Mouse (Mus musculus): ENCODE measurements around the gene Gm8251. TPM values are rescaled to one million over a fixed set of nuclear protein-coding genes. Genes with fewer than 3 reads are reported as not detected.
"Not testable (repeated sequence)": the region's sequence is repeated elsewhere in the genome, so short reads cannot be mapped to it uniquely, and the experiment has no call there.

Gm8251 gene
- total RNA-seq (2021) = not detected
- long read RNA-seq, experiment 1 = 0 reads
- long read RNA-seq, experiment 2 = 0 reads

- no peak for DNase-seq
Observed at GRCm38 (mm10) chr1:44061836-44062235, at the start of gene Gm8251. Gene Gm8251 (minus strand): TSS chr1:44061936.

DNA sequence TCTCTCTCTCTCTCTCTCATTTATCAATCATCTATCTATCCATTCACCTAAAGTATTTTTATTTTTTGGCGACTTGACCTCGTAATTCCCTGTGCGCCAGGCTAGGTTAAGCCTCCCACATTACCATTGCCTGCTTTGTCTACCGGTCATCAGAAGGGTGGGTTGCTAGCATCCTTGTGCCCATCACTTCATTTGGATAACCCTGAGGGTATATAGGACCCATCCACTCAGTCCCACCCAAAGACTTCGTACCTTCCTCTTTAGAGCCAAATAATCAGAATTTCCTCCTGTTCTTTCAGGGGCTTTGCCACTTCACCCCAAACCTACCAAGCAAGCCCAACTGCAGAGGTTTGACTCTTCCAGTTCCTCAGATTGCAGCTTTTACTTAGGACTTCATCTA, 41.2 kb upstream of the Gm8251 start:
- no peak for DNase-seq

GRCm38 (mm10) chr1:44102259-44102717, 40.6 kb upstream of the Gm8251 start, which contains the start of gene Tex30:
Gene Tex30 (minus strand): TSS chr1:44102441.
- peak; percentile 93 to 96 for DNase-seq

DNA sequence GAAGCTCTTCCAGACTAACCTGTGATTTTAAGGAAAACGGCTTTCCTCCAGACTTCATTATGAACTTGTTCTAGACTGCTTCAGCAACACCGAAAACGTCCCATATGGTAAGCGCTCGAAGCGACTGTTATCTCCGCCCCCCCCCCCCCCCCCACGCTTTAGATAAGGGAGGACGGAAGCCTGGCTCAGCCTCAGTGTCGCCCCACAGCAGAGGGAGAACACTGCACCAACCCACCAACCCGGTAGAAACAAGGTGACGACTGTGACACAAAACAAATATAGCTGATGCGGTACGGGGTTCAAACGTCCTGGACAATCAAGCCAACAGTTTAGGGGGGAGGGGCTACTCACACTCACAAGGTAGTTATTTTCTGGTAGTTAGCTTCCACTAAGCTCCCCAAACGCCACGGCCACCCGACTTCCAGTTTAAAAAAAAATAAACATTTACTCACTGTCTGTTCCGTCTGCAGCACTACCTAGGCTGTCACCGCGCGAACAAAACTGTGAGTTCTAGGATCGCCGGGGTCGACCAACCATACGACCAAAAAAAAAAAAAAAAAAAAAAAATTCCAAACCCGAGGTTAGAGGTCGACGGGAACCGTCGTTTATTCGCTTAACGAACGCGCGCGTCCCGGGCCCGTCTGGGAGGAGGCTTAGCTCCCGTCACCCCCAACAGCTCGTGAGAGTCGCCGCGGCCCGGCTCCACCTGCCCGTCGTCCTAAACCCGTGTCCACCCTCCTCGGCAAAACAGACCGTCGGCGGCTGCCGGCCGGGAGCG, 39.9 kb upstream of the Gm8251 start:
- peak; percentile 13 to 41 for DNase-seq

- DNase-seq = peak; percentile 20 to 56
Observed at GRCm38 (mm10) chr1:44064625-44065024, 2.9 kb upstream of the Gm8251 start.

- DNase-seq = no peak
Observed at GRCm38 (mm10) chr1:44063439-44063838, 1.7 kb upstream of the Gm8251 start.

- DNase-seq = no peak
Observed at GRCm38 (mm10) chr1:44057805-44058204, 3.9 kb downstream of the Gm8251 start.

- DNase-seq = no peak
Observed at GRCm38 (mm10) chr1:44046556-44046955, 15.2 kb downstream of the Gm8251 start.

DNA sequence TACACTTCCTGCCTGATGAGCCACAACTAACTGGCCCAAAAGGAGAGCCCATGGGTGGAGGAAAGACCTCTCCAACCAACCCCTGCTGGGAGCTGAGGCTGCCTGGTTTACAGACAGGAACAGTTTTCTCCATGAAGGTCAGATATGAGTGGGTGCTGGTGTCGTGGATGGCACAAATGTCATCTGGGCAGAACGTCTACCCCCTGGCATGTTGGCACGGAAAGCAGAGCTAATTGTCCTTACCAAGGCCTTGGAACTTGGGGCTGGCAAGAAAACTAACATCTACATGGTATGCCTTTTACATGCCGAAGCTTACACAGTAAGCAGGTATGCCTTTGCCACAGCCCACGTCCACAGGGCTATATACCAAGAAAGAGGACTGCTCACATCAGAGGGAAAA, 16.0 kb downstream of the Gm8251 start:
- DNase-seq = not testable (repeated sequence)

- no peak for DNase-seq
Observed at GRCm38 (mm10) chr1:44042555-44042915, 19.2 kb downstream of the Gm8251 start.

GRCm38 (mm10) chr1:44041797-44042554, 19.8 kb downstream of the Gm8251 start:
- DNase-seq = peak; percentile 31 to 72

DNA sequence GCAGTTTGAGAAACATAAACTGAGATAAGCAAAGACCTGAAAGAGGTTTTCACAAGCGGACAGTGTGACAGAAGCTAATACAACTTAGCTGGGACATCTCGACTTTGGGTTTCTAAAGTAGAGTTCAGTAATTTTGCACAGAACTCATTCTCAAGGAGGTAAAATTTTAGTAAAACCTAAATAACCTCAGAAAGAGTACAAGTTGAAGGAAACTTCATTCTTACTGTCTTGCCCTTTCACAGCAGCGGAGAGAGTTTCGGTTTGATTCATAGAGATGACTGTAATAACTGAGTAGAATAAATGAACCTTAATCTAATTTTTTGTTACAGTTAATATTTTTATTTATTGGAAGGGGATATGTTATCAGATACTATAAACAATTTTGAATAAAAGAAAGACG, 28.8 kb downstream of the Gm8251 start:
- no peak for DNase-seq

DNA sequence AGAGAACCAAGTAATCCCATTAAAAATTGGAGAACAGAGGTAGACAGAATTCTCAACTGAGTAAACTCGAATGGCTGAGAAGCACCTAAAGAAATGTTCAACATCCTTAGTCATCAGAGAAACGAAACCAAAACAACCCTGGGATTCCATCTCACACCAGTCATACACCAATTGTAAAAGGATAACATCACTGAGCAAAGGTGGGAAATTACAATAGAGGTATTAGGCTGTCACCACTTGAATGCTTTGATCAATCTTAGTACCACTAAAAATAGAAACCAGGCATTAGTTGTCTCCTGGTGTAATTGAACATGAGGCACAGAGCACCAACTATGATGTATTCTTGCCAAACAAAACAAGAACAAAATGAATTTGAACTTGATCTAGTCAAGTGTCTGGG, 29.5 kb downstream of the Gm8251 start:
- no peak for DNase-seq

DNA sequence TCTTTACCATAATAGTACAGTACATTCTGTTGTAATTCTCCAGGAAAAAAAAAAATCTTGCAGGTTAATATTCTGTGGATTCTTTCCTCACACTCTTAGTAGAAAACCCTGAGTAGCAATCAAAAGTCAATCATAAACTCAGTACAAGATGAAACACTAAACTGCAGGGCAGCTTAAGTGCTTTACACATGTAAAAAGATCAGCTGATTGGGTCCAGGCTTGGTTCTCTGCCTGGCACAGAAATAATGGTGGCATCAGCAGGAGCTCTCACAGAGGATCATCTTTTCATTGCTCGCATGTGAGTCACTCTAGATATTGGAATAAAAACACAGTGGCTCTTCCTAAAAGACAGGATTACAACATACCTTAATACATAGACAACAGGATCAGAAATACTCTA, 34.1 kb downstream of the Gm8251 start:
- no peak for DNase-seq

GRCm38 (mm10) chr1:44022656-44023055, 39.1 kb downstream of the Gm8251 start:
- DNase-seq = no peak

DNA sequence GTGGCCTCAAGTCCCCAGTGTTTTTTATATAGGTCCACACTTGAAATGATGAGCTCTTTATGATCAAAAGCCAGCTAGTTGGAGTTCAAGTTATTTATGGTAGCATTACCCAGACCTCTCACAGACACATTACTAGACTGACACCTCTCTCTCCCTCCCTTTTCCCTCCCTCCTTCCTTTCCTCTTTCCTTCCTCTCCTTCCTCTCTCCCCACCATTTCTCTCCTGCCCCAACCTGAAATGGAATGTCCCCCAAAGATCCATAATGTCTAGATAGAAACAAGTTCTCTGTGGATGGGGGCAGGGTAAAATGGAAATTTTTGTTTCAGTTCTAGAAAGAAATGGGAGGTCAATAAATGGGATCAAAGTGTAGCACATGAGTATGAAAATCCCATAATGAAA, 41.8 kb downstream of the Gm8251 start, which contains the start of gene Mettl21c:
Gene Mettl21c, minus strand, starts transcription at position 101 of the 400 bp plus-strand sequence.
- no peak for DNase-seq

DNA sequence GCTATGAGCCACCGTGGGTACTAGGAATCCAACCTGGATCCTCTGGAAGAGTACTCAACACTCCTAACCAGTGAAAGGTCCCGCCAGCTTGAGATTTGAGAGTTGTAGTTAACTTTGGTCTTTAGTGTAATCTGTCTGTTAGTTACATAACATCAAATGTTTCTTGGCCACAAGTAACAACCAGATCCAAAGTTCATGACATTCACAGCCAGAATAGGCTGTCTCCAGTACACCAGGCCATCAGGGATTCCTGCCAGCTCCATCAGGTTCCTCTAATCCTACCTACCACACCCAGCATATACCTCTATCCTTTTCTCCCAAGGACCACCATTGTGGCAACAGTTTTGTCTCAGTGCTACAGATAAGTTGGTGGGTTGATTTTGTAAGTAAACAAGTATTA, 46.2 kb downstream of the Gm8251 start:
- DNase-seq = no peak

Other genes starting within 250 kb of the Gm8251 start
- gene Uxs1, start 234.1 kb downstream of the Gm8251 start, total RNA-seq (2021) = 10 to 100 TPM; 11.9 to 12.6 TPM
- gene Tpp2, start 128.3 kb downstream of the Gm8251 start, total RNA-seq (2021) = 10 to 100 TPM; 43.5 to 43.9 TPM
- gene Mettl21c, start 41.9 kb downstream of the Gm8251 start, total RNA-seq (2021) = not detected
- gene Tex30, start 40.5 kb upstream of the Gm8251 start, total RNA-seq (2021) = 10 to 100 TPM in 1 of 2 experiments, 1 to 10 TPM in 1; 8.3 to 10.4 TPM
- 10 to 100 TPM; 15.6 to 16.9 TPM for gene Kdelc1, start 56.9 kb upstream of the Gm8251 start, total RNA-seq (2021)
- gene Bivm, start 57.0 kb upstream of the Gm8251 start, total RNA-seq (2021) = 10 to 100 TPM in 1 of 2 experiments, 1 to 10 TPM in 1; 8.9 to 11.2 TPM
- gene Ercc5, start 85.8 kb upstream of the Gm8251 start, total RNA-seq (2021) = 10 to 100 TPM; 14.8 to 16.2 TPM
- not detected for gene Mettl21e, start 157.0 kb upstream of the Gm8251 start, total RNA-seq (2021)